Mouse (Mus musculus): Measurements from ENCODE around the gene 2300002M23Rik.

DNA sequence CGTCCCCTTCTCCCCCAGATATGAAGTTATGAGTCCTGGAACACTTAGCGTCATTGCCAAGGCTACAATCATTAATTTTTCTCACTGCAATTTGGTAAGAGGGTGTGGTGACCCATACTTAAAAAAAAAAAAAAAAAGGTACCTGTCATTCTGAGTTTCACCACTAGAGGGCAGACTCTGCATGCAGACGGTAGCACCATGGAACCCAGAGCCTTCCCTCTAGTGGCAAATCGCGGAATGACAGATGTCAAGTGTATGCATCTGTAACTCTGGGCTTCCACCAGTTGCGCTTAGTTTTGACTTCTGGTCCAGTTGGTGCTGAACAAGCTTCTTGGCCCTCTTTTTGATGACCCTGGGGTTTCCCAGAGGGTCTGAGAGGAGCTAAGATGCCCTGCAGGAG, 11.0 kb downstream of the 2300002M23Rik start:
- TF ChIP-seq USF1 (IDR thresholded peaks at IDR 0.05; ENCODE audit: low read depth): no peak
- no peak for TF ChIP-seq MYOD1 (IDR thresholded peaks at IDR 0.05; ENCODE audit: control insufficient read depth, insufficient read length, low read depth)
- peak; percentile 94 for TF ChIP-seq CTCF (IDR thresholded peaks at IDR 0.05; ENCODE audit: control insufficient read depth, insufficient read depth, insufficient read length)
- no peak for TF ChIP-seq MYOG (IDR thresholded peaks at IDR 0.05; ENCODE audit: control insufficient read depth, extremely low read depth, insufficient read length)
- peak; percentile 41 for TF ChIP-seq MAX (IDR thresholded peaks at IDR 0.05)

Data from C2C12 (cell line).